In the genomic region with DNA sequence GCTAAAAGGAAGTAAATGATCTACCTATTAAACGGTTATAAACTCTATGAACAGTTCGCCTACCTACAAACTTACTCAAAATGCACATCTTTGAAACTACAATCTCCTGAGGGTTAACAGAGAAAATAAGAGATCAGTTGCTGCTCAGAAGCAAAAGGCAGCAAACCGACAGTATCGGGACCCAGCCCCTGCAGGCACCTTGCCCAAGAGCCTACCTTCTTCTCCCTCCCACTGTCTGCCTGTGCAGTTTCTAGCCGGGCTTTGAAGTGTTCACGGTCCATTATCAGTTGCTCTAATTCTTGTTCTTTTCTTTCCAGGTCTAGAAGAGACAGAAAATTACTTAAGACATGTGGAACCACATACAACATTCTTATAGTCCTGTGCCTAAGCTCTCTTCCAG, we compare ENCODE assay signal across 21 mouse cellular contexts. TPM values are rescaled to one million over a fixed set of nuclear protein-coding genes. Genes with fewer than 3 reads are reported as not detected.
DNase-seq lines count a peak whose midpoint lies in the region; ATAC-seq lines count a peak whose summit lies in the region.
"Had no signal": no experiment of that assay in that cellular context is flagged by ENCODE, and none has a peak within 500 bp of the region (broad histone marks: within the 10 kb centered on the region; RNA-seq: fewer than 3 reads in every experiment).

No protein-coding gene starts in this region.

- DNase-seq in forebrain, embryonic 10.5 days (ENCODE audit: extremely low spot score, low spot score) = no peak
- peak; percentile 65 for DNase-seq in kidney, adult 9 months
- DNase-seq in kidney, postnatal 25 days = peak; percentile 52 to 58
- DNase-seq in frontal cortex, postnatal 14 days (ENCODE audit: low spot score in 2 of 2) = no peak
- DNase-seq: cerebellum, adult 9-10 months; gastrocnemius, postnatal 14 days; heart, postnatal 36 days; left cerebral cortex, postnatal 4 days; lung, embryonic 14.5 days; lung, postnatal 4 days; midbrain, embryonic 14.5 days; thymus, adult 2 months had no signal

- no peak overlapping the region for H3K9ac ChIP-seq in forebrain, embryonic 16.5 days (replicated peaks; ENCODE audit: low read depth, low read length)
- H3K9ac ChIP-seq in embryonic facial prominence, embryonic 15.5 days = no peak overlapping the region
- H3K9ac ChIP-seq: hindbrain, embryonic 13.5 days; limb, embryonic 15.5 days; liver, embryonic 14.5 days; lung, embryonic 14.5 days; neural tube, embryonic 12.5 days had no signal

- H3K36me3 ChIP-seq in forebrain, embryonic 16.5 days (ENCODE audit: control insufficient read depth, insufficient read depth) = no peaks in the 10 kb centered on the region
- no peaks in the 10 kb centered on the region for H3K36me3 ChIP-seq in forebrain, embryonic 10.5 days (replicated peaks)
- no peaks in the 10 kb centered on the region for H3K36me3 ChIP-seq in embryonic facial prominence, embryonic 15.5 days
- H3K36me3 ChIP-seq: hindbrain, embryonic 13.5 days; limb, embryonic 15.5 days; neural tube, embryonic 12.5 days had no signal

- H3K9me3 ChIP-seq in forebrain, embryonic 16.5 days (ENCODE audit: control insufficient read depth, low read length) = no peaks in the 10 kb centered on the region
- H3K9me3 ChIP-seq in forebrain, embryonic 10.5 days = no peaks in the 10 kb centered on the region
- no peaks in the 10 kb centered on the region for H3K9me3 ChIP-seq in embryonic facial prominence, embryonic 15.5 days (replicated peaks)
- H3K9me3 ChIP-seq: hindbrain, embryonic 13.5 days; limb, embryonic 15.5 days; neural tube, embryonic 12.5 days had no signal

- ATAC-seq in forebrain, embryonic 16.5 days = no peak
- no peak for ATAC-seq in embryonic facial prominence, embryonic 15.5 days (ENCODE audit: insufficient number of reproducible peaks, low FRiP score, low TSS enrichment, low read depth)
- ATAC-seq in frontal cortex, adult (ENCODE audit: low TSS enrichment) = no peak

- 82% methylated on average over 6 of the region's 6 CpGs for WGBS in forebrain, embryonic 16.5 days
- WGBS in forebrain, embryonic 10.5 days = 87% methylated on average over 6 of the region's 6 CpGs
- 52% methylated on average over 6 of the region's 6 CpGs for WGBS in embryonic facial prominence, embryonic 15.5 days

- H3K4me3 ChIP-seq in forebrain, embryonic 16.5 days (replicated peaks; ENCODE audit: low read length) = no peak overlapping the region
- H3K4me3 ChIP-seq in forebrain, embryonic 10.5 days = no peak overlapping the region
- no peak overlapping the region for H3K4me3 ChIP-seq in embryonic facial prominence, embryonic 15.5 days (replicated peaks)
- H3K4me3 ChIP-seq: hindbrain, embryonic 13.5 days; left cerebral cortex, adult 2 months; limb, embryonic 15.5 days; neural tube, embryonic 12.5 days had no signal

- H3K27me3 ChIP-seq in forebrain, embryonic 16.5 days (replicated peaks; ENCODE audit: control insufficient read depth, insufficient read depth, low read length) = no peaks in the 10 kb centered on the region
- H3K27me3 ChIP-seq in forebrain, embryonic 10.5 days (ENCODE audit: poor library complexity, severe bottlenecking) = no peaks in the 10 kb centered on the region
- no peaks in the 10 kb centered on the region for H3K27me3 ChIP-seq in embryonic facial prominence, embryonic 15.5 days
- H3K27me3 ChIP-seq: hindbrain, embryonic 13.5 days; limb, embryonic 15.5 days; neural tube, embryonic 12.5 days had no signal

- H3K4me2 ChIP-seq in forebrain, embryonic 16.5 days (ENCODE audit: low read length) = no peak overlapping the region
- H3K4me2 ChIP-seq in embryonic facial prominence, embryonic 15.5 days (replicated peaks) = no peak overlapping the region
- H3K4me2 ChIP-seq: hindbrain, embryonic 13.5 days; limb, embryonic 15.5 days; lung, embryonic 14.5 days; neural tube, embryonic 12.5 days had no signal

- 0 out of 2 replicates have a peak overlapping the region, but pooled peaks have one; percentile 45 for H3K27ac ChIP-seq in forebrain, embryonic 16.5 days (ENCODE audit: low read length)
- H3K27ac ChIP-seq in forebrain, embryonic 10.5 days = no peak overlapping the region
- H3K27ac ChIP-seq in embryonic facial prominence, embryonic 15.5 days (replicated peaks) = peak overlapping the region; percentile 36; the same call in 1 of the 2 replicates
- H3K27ac ChIP-seq: hindbrain, embryonic 13.5 days; left cerebral cortex, adult 2 months; limb, embryonic 15.5 days; liver, embryonic 14.5 days; neural tube, embryonic 12.5 days; stomach, postnatal 0 days had no signal

- H3K4me1 ChIP-seq in forebrain, embryonic 16.5 days (replicated peaks; ENCODE audit: control insufficient read depth, insufficient read depth, low read length) = 0 out of 2 replicates have a peak, but pooled peaks cover 2% of the 10 kb centered on the region
- 0 out of 2 replicates have a peak, but pooled peaks cover 5% of the 10 kb centered on the region for H3K4me1 ChIP-seq in forebrain, embryonic 10.5 days
- peaks cover 24% of the 10 kb centered on the region for H3K4me1 ChIP-seq in embryonic facial prominence, embryonic 15.5 days
- H3K4me1 ChIP-seq: hindbrain, embryonic 13.5 days; neural tube, embryonic 12.5 days had no signal

RNA-seq across cellular contexts. Expression of gene Rrp1b, which starts 13.3 kb away (rescaled TPM):
- polyA plus RNA-seq in forebrain, embryonic 16.5 days (2015; fragmentation: Nextera tagmentation; extraction: Ambion mirVana) = 42.0 and 42.7 TPM in 2 replicates
- 107 and 109 TPM in 2 replicates for polyA plus RNA-seq in forebrain, embryonic 10.5 days (2016; fragmentation: Nextera tagmentation; extraction: Ambion mirVana)
- 56.1 and 57.9 TPM in 2 replicates for polyA plus RNA-seq in embryonic facial prominence, embryonic 15.5 days (2015; fragmentation: Nextera tagmentation; extraction: Ambion mirVana)

RNA-seq across cellular contexts. Expression of gene Hsf2bp, which starts 13.6 kb away (rescaled TPM):
- polyA plus RNA-seq in forebrain, embryonic 16.5 days (2015; fragmentation: Nextera tagmentation; extraction: Ambion mirVana) = 0.84 and 0.93 TPM in 2 replicates
- 0.38 and 0.52 TPM in 2 replicates for polyA plus RNA-seq in forebrain, embryonic 10.5 days (2016; fragmentation: Nextera tagmentation; extraction: Ambion mirVana)
- polyA plus RNA-seq in embryonic facial prominence, embryonic 15.5 days (2015; fragmentation: Nextera tagmentation; extraction: Ambion mirVana) = 1.1 and 1.5 TPM in 2 replicates

Comparison
In these comparisons a context has a peak if more than half of its experiments do, and no peak if none do; other contexts are left out.
1. DNase-seq: peak in kidney, adult 9 months (single experiment) and kidney, postnatal 25 days (2 of 2); none in forebrain, embryonic 10.5 days (single experiment) and frontal cortex, postnatal 14 days (0 of 2).